Mouse (Mus musculus) stomach, postnatal 0 days (tissue): ENCODE results near the gene Cdcp2.

Experiments
- CTCF ChIP-seq: IDR thresholded peaks from 2 replicates; pipeline ENCODE4 v1.5.1; 2016; ENCODE audit warnings: antibody characterized with exemption, low read depth, mild to moderate bottlenecking, moderate library complexity
- EP300 ChIP-seq: optimal IDR thresholded peaks from 2 replicates; pipeline ENCODE3; 2016; ENCODE audit warnings: antibody characterized with exemption

GRCm38 (mm10) chr4:107127901-107128669 is 31.4 kb downstream of the Cdcp2 start:
- no peak for TF ChIP-seq EP300
- no peak for TF ChIP-seq CTCF
